Mouse (Mus musculus) intestine, embryonic 16.5 days (tissue): Measurements from ENCODE around the gene Wnt10a. TPM values are rescaled to one million over a fixed set of nuclear protein-coding genes. Genes with fewer than 3 reads are reported as not detected.
A peak's percentile ranks its signal among the peaks of the same experiment; 100 is the strongest.

ENCODE experiments used
- ATAC-seq: fragments of 200-750 bp; cut with Nextera tagmentation; 2 replicates; pipeline ENCODE4 v1.8.0; 2017; ENCODE audit warnings: moderate TSS enrichment, moderate library complexity
- H3K27ac ChIP-seq: fragments of 300-500 bp; sonication (generic); 2 replicates; pipeline ENCODE4 v1.5.1; 2014; ENCODE audit warnings: mild to moderate bottlenecking, low read length
- H3K27me3 ChIP-seq: fragments of 300-500 bp; sonication (generic); replicated peaks from 2 replicates; pipeline ENCODE4 v1.6.1; 2014; ENCODE audit warnings: low read length, control low read depth, mixed read lengths; ENCODE audit not compliant: control insufficient read depth, insufficient read depth
- H3K36me3 ChIP-seq: fragments of 300-500 bp; sonication (generic); 2 replicates; pipeline ENCODE4 v1.6.1; 2014; ENCODE audit warnings: low read length, control low read depth; ENCODE audit not compliant: control insufficient read depth, insufficient read depth
- H3K4me1 ChIP-seq: fragments of 300-500 bp; sonication (generic); 2 replicates; pipeline ENCODE4 v1.6.1; 2014; ENCODE audit warnings: low read length, control low read depth, mixed read lengths; ENCODE audit not compliant: control insufficient read depth, insufficient read depth
- H3K4me2 ChIP-seq: fragments of 300-500 bp; sonication (generic); 2 replicates; pipeline ENCODE4 v1.6.1; 2014; ENCODE audit warnings: low read depth, low read length, control low read depth
- H3K4me3 ChIP-seq: fragments of 300-500 bp; sonication (generic); 2 replicates; pipeline ENCODE4 v1.5.1; 2014; ENCODE audit warnings: mild to moderate bottlenecking, low read length
- H3K9ac ChIP-seq: fragments of 300-500 bp; sonication (generic); 2 replicates; pipeline ENCODE4 v1.6.1; 2014; ENCODE audit warnings: low read depth, low read length
- H3K9me3 ChIP-seq: fragments of 300-500 bp; sonication (generic); 2 replicates; pipeline ENCODE4 v1.6.1; 2016; ENCODE audit warnings: low read length, control low read depth; ENCODE audit not compliant: control insufficient read depth
- WGBS: fragments of 180-500 bp; shearing (Covaris S2); extraction: QIAGEN DNeasy Blood & Tissue Kit; methylation state at CpG from one replicate; pipeline ENCODE4 v1.1.7; 2014; 5-methylcytosine and 5-hydroxymethylcytosine counted together
- polyA plus RNA-seq: library from polyadenylated mRNA; unstranded; fragments of >200 nt; fragmentation: Nextera tagmentation; extraction: Ambion mirVana; gene quantifications from 2 replicates; pipeline ENCODE4 v1.2.1, GENCODE M21; 2015

The Wnt10a gene
- polyA plus RNA-seq, 1 experiment from 2014 or later: 0.05 TPM

- WGBS: 1% methylated on average over 36 of the region's 38 CpGs
- Histone ChIP-seq H3K4me1 (peaks cover 18% of the 10 kb centered on the region), H3K27ac (no peak overlapping the region), H3K4me2 (peak overlapping the region; percentile 32), H3K4me3 (peak overlapping the region; percentile 29), H3K9ac (0 out of 2 replicates have a peak overlapping the region, but pooled peaks have one; percentile 14), H3K36me3 (no peaks in the 10 kb centered on the region), H3K9me3 (no peaks in the 10 kb centered on the region), H3K27me3 (peaks cover 94% of the 10 kb centered on the region)
- ATAC-seq: no peak; the same call in 1 of the 2 replicates
Measured at GRCm38 (mm10) chr1:74794487-74795144, 3.3 kb downstream of the Wnt10a start.

DNA sequence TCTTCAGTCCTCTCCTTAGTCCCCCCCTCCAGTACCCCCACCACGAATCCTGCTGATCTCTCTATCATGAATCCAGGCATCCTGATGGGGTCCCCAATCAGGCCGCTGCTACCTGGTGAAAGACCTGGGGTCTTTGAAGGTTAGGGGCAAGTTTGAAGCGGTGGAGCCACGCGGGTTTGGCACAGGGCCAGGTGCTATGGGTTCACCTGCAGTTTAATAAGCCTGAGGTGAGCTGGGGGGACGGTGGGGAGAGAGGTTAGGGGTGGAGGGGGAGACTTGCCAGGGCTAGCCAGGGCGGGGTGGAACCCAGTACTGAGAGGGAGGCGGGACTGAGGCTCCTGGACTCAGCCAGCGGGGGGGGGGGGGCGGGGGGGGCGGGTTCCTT, 3.8 kb downstream of the Wnt10a start:
- Histone ChIP-seq H3K36me3 (no peaks in the 10 kb centered on the region), H3K27me3 (peaks cover 94% of the 10 kb centered on the region), H3K4me2 (no peak overlapping the region), H3K4me1 (peaks cover 18% of the 10 kb centered on the region), H3K9ac (0 out of 2 replicates have a peak overlapping the region, but pooled peaks have one; percentile 14), H3K27ac (no peak overlapping the region), H3K9me3 (no peaks in the 10 kb centered on the region), H3K4me3 (peak overlapping the region; percentile 29; the same call in 1 of the 2 replicates)
- ATAC-seq: no peak
- 2% methylated on average over 6 of the region's 11 CpGs for WGBS

DNA sequence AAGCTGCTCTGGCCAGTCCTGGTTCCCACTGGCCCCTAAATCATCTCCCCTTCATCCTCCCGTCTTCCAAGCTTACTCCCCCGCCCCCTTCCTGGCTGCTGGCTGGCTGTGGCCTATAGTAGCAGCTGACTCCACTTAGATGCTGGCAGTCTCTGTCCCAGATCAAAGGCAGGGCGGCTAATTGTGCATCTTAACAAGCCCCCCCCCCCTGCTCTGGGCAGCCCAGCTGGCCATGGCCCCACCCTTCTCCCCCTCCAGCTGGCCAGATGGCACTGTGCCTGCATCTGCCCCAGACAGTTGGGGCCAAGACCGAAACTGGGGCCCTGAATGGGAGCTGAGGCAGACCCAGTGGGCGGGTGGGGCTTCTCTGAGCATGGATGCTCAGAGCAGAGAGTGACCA, 6.1 kb downstream of the Wnt10a start:
- no peak overlapping the region for H3K9ac ChIP-seq
- H3K27me3 ChIP-seq: peaks cover 91% of the 10 kb centered on the region
- H3K4me2 ChIP-seq: no peak overlapping the region
- H3K9me3 ChIP-seq: no peaks in the 10 kb centered on the region
- peaks cover 20% of the 10 kb centered on the region for H3K4me1 ChIP-seq
- no peak overlapping the region for H3K4me3 ChIP-seq
- ATAC-seq: peak; percentile 44
- 11% methylated on average over 5 of the region's 5 CpGs for WGBS
- H3K36me3 ChIP-seq: no peaks in the 10 kb centered on the region
- H3K27ac ChIP-seq: no peak overlapping the region

- H3K9ac ChIP-seq: no peak overlapping the region
Measured at GRCm38 (mm10) chr1:74800424-74800888, 9.1 kb downstream of the Wnt10a start.

DNA sequence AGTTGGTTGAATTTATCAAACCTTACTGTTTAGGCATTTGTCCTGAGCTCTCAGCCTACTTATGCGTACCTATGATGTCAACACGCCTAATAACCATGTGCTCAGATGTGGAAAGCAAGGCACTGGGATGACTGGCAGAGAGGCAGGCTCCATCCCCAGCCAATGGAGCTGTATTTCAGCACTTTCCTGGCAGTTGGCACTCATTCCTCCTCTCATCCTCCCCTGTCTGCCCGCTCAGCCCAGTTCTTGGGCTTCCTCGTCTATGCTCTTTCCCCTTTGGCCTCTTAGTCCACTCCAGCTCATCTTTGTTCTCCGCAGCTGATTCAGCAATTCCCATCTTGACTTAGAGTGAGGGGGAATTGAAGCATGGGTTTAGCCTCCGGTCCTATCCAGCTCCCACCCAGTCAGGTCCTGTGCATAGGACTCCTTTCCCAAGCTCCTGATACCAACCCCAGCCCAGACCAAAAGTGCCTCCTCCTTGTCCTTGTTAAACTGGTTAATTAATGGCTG, 10.4 kb downstream of the Wnt10a start:
- Histone ChIP-seq H3K4me3 (no peak overlapping the region), H3K27ac (no peak overlapping the region), H3K27me3 (peaks cover 93% of the 10 kb centered on the region), H3K4me2 (no peak overlapping the region), H3K9me3 (no peaks in the 10 kb centered on the region), H3K9ac (no peak overlapping the region), H3K36me3 (no peaks in the 10 kb centered on the region), H3K4me1 (peaks cover 20% of the 10 kb centered on the region)
- no peak for ATAC-seq
- 27% methylated on average over 6 of the region's 6 CpGs for WGBS

More at GRCm38 (mm10) chr1:74800424-74800888, 9.1 kb downstream of the Wnt10a start:
- H3K27ac ChIP-seq: no peak overlapping the region
- H3K9me3 ChIP-seq: no peaks in the 10 kb centered on the region
- 1% methylated on average over 29 of the region's 29 CpGs for WGBS
- H3K4me3 ChIP-seq: peak overlapping the region; percentile 26
- no peaks in the 10 kb centered on the region for H3K36me3 ChIP-seq
- H3K4me2 ChIP-seq: peak overlapping the region; percentile 38
- ATAC-seq: no peak
- peaks cover 92% of the 10 kb centered on the region for H3K27me3 ChIP-seq
- peaks cover 14% of the 10 kb centered on the region for H3K4me1 ChIP-seq

GRCm38 (mm10) chr1:74802795-74803656, 11.7 kb downstream of the Wnt10a start:
- Histone ChIP-seq H3K36me3 (no peaks in the 10 kb centered on the region), H3K4me1 (peaks cover 28% of the 10 kb centered on the region), H3K4me2 (peak overlapping the region; percentile 94), H3K27me3 (peaks cover 96% of the 10 kb centered on the region), H3K9me3 (no peaks in the 10 kb centered on the region), H3K27ac (no peak overlapping the region), H3K4me3 (peak overlapping the region; percentile 49), H3K9ac (peak overlapping the region; percentile 45)
- 1% methylated on average over 57 of the region's 57 CpGs for WGBS
- peak; percentile 82 for ATAC-seq

- Histone ChIP-seq H3K27ac (no peak overlapping the region), H3K9ac (no peak overlapping the region), H3K36me3 (no peaks in the 10 kb centered on the region), H3K9me3 (no peaks in the 10 kb centered on the region), H3K4me1 (peaks cover 28% of the 10 kb centered on the region), H3K4me2 (no peak overlapping the region), H3K27me3 (peaks cover 89% of the 10 kb centered on the region), H3K4me3 (no peak overlapping the region)
- 12% methylated on average over 10 of the region's 10 CpGs for WGBS
- ATAC-seq: no peak
Measured at GRCm38 (mm10) chr1:74804211-74804870, 13.0 kb downstream of the Wnt10a start.

- no peaks in the 10 kb centered on the region for H3K9me3 ChIP-seq
- no peak for ATAC-seq
- H3K27ac ChIP-seq: no peak overlapping the region
- peaks cover 27% of the 10 kb centered on the region for H3K4me1 ChIP-seq
- H3K27me3 ChIP-seq: peaks cover 79% of the 10 kb centered on the region
- no peaks in the 10 kb centered on the region for H3K36me3 ChIP-seq
- H3K4me2 ChIP-seq: no peak overlapping the region
- no peak overlapping the region for H3K4me3 ChIP-seq
- WGBS: 24% methylated on average over 4 of the region's 4 CpGs
- H3K9ac ChIP-seq: no peak overlapping the region
Measured at GRCm38 (mm10) chr1:74805340-74805835, 14.1 kb downstream of the Wnt10a start.

- 16% methylated on average over 5 of the region's 5 CpGs for WGBS
- peaks cover 75% of the 10 kb centered on the region for H3K27me3 ChIP-seq
- H3K27ac ChIP-seq: no peak overlapping the region
- no peak overlapping the region for H3K4me3 ChIP-seq
- H3K4me2 ChIP-seq: no peak overlapping the region
- peaks cover 22% of the 10 kb centered on the region for H3K4me1 ChIP-seq
- ATAC-seq: no peak
- H3K9ac ChIP-seq: no peak overlapping the region
- no peaks in the 10 kb centered on the region for H3K36me3 ChIP-seq
- no peaks in the 10 kb centered on the region for H3K9me3 ChIP-seq
Measured at GRCm38 (mm10) chr1:74805843-74806242, 14.5 kb downstream of the Wnt10a start.
